11 mouse cellular contexts compared by ENCODE assay signal in the genomic region with DNA sequence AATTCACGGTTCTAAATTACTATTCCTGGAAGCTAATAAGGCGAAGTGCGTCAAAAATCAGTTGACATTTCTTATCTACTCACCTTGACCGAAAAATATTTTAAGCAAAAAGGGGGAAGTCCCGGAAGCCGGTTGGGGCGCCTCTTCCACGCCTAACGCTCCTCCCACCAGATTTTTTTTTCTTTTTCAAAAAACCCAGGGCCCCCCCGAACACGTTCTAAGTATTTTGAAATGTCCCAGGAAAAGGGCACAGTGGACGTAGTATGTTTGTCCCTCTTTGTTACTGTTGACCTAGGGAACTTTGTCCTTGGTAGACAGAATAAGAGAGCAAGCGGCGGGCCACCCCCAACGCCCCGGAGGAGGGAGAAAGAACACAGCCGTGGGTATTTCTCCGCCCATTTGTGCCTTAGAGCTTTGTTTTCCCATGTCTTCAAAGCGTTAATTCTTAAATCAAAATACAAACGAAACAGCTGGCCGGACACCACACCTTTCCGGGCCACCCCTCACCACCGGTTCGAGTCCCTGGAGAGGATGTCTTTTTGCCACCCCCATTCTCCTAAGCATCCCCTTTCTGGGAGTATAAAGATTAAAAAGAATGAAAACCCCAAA. TPM values are rescaled to one million over a fixed set of nuclear protein-coding genes. Genes with fewer than 3 reads are reported as not detected.
DNase-seq lines count a peak whose midpoint lies in the region; ATAC-seq lines count a peak whose summit lies in the region.
"Had no signal": no experiment of that assay in that cellular context is flagged by ENCODE, and none has a peak within 500 bp of the region (broad histone marks: within the 10 kb centered on the region; RNA-seq: fewer than 3 reads in every experiment).

No protein-coding gene starts in this region.

- peak overlapping the region; percentile 20 for H3K4me3 ChIP-seq in midbrain, embryonic 14.5 days (replicated peaks; ENCODE audit: low read depth, low read length)

- peak overlapping the region; percentile 66 for H3K4me2 ChIP-seq in midbrain, embryonic 14.5 days (ENCODE audit: low read length)

- WGBS in midbrain, embryonic 14.5 days = 9% methylated on average over 24 of the region's 24 CpGs

- H3K9ac ChIP-seq in midbrain, embryonic 14.5 days (replicated peaks; ENCODE audit: low read length) = peak overlapping the region; percentile 34; the same call in 1 of the 2 replicates
- H3K9ac ChIP-seq: liver, embryonic 14.5 days had no signal

- H3K27ac ChIP-seq in midbrain, embryonic 14.5 days (replicated peaks; ENCODE audit: low read depth, low read length) = peak overlapping the region; percentile 94
- H3K27ac ChIP-seq: liver, embryonic 14.5 days had no signal

- H3K27me3 ChIP-seq in midbrain, embryonic 14.5 days (ENCODE audit: control insufficient read depth, insufficient read depth, low read length) = peaks cover 30% of the 10 kb centered on the region

- H3K4me1 ChIP-seq in midbrain, embryonic 14.5 days (ENCODE audit: control insufficient read depth, insufficient read depth, low read length) = no peaks in the 10 kb centered on the region

- H3K9me3 ChIP-seq in midbrain, embryonic 14.5 days (ENCODE audit: control insufficient read depth, low read length) = no peaks in the 10 kb centered on the region

- DNase-seq in adrenal gland, postnatal 36 days = peak; percentile 32 to 37
- no peak for DNase-seq in adrenal gland, postnatal 10 days
- peak; percentile 87 for DNase-seq in A20 (ENCODE audit: low read depth, low spot score)
- DNase-seq in brain, adult 2 months (ENCODE audit: low read depth, low spot score) = peak; percentile 29
- DNase-seq in midbrain, embryonic 14.5 days = peak; percentile 46
- DNase-seq in cerebellum, adult 9-10 months = no peak
- no peak for DNase-seq in thymus, postnatal 4 days
- DNase-seq in layer of hippocampus, postnatal 36 days = no peak

- no peak for ATAC-seq in midbrain, embryonic 14.5 days (ENCODE audit: low FRiP score, low TSS enrichment)

- H3K36me3 ChIP-seq in midbrain, embryonic 14.5 days (ENCODE audit: control insufficient read depth, insufficient read depth, low read length) = no peaks in the 10 kb centered on the region

RNA-seq across cellular contexts. Expression of a gene that starts 6.1 kb away (rescaled TPM):
- 1 to 10 TPM; 3.0 to 3.5 TPM for total RNA-seq in adrenal gland, postnatal 36 days (2021)
- 1 to 10 TPM in 1 of 2 experiments, under 1 TPM in 1; 0.78 to 1.7 TPM for total RNA-seq in adrenal gland, postnatal 10 days (2021)
- 111 and 113 TPM in 2 replicates for polyA plus RNA-seq in midbrain, embryonic 14.5 days (2014; fragmentation: Nextera tagmentation; extraction: Ambion mirVana)
- total RNA-seq in layer of hippocampus, postnatal 36 days (2021) = 100 to 1,000 TPM; 346 to 377 TPM
- total RNA-seq: common myeloid progenitor, adult 5-6 weeks had no signal
- polyA plus RNA-seq: C2C12 had no signal

RNA-seq across cellular contexts. Expression of a gene that starts 50.3 kb away (rescaled TPM):
- under 1 TPM in 1 of 2 experiments, not detected in 1; 0.26 TPM for total RNA-seq in adrenal gland, postnatal 36 days (2021)
- total RNA-seq in adrenal gland, postnatal 10 days (2021) = under 1 TPM; 0.15 to 0.18 TPM
- 1.00 and 2.3 TPM in 2 replicates for polyA plus RNA-seq in midbrain, embryonic 14.5 days (2014; fragmentation: Nextera tagmentation; extraction: Ambion mirVana)
- 1 to 10 TPM in 1 of 2 experiments, under 1 TPM in 1; 0.88 to 1.0 TPM for total RNA-seq in layer of hippocampus, postnatal 36 days (2021)
- total RNA-seq: common myeloid progenitor, adult 5-6 weeks had no signal
- polyA plus RNA-seq: liver, embryonic 14.5 days had no signal

Comparison
In these comparisons a context has a peak if more than half of its experiments do, and no peak if none do; other contexts are left out.
1. DNase-seq: peak in adrenal gland, postnatal 36 days (2 of 2), A20 (single experiment), brain, adult 2 months (single experiment) and midbrain, embryonic 14.5 days (single experiment); none in adrenal gland, postnatal 10 days (single experiment), cerebellum, adult 9-10 months (single experiment), thymus, postnatal 4 days (single experiment) and layer of hippocampus, postnatal 36 days (0 of 2).
2. RNA of a gene that starts 6.1 kb away (total RNA-seq): 346 to 377 TPM in layer of hippocampus, postnatal 36 days; 3.0 to 3.5 TPM in adrenal gland, postnatal 36 days and 0.78 to 1.7 TPM in adrenal gland, postnatal 10 days; every median in the first group is over 10 times any median in the second.